Mouse (Mus musculus) left cerebral cortex, postnatal 10 days (tissue): ENCODE data around the gene Fbxo22. TPM values are rescaled to one million over a fixed set of nuclear protein-coding genes. Genes with fewer than 3 reads are reported as not detected.
"Not testable (repeated sequence)": the region's sequence is repeated elsewhere in the genome, so short reads cannot be mapped to it uniquely, and the experiment has no call there.

Experiments used
- DNase-seq, 2 experiments: peaks; one replicate each; pipeline ENCODE4 v3.0.0; 2021 to 2022; ENCODE audit warnings: low spot score in 2 of 2, mixed read lengths in 1 of 2; ENCODE audit errors: extremely low spot score in 1 of 2
- intact Hi-C: fragments of 180-260 bp; cut with DNase I; formaldehyde crosslinking; loops from one replicate; pipeline ENCODE4 v1.15.1; 2025
- total RNA-seq, 2 experiments: library from RNA; stranded (reverse); gene quantifications; 2 replicates each; pipeline ENCODE4 v1.2.3; 2021

The Fbxo22 gene
- total RNA-seq, 2 experiments from 2014 or later = 47.5 to 48.6 TPM

DNA sequence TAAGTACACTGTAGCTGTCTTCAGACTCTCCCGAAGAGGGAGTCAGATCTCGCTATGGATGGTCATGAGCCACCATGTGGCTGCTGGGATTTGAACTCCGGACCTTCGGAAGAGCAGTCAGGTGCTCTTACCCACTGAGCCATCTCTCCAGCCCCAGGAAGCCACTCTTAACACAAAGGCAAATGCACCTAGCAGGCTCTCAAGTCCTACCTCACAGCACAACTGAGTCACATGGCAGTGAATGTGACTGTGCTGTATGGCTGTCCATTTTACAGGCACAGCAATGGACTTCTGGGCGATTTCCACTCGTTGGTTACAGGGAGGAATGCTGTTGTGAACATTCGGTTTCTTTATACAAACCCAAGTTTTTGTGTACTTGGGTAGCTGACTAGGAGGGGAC is 23.9 kb downstream of the Fbxo22 start:
- no peak for DNase-seq
- intact Hi-C loops = no loop called here

DNA sequence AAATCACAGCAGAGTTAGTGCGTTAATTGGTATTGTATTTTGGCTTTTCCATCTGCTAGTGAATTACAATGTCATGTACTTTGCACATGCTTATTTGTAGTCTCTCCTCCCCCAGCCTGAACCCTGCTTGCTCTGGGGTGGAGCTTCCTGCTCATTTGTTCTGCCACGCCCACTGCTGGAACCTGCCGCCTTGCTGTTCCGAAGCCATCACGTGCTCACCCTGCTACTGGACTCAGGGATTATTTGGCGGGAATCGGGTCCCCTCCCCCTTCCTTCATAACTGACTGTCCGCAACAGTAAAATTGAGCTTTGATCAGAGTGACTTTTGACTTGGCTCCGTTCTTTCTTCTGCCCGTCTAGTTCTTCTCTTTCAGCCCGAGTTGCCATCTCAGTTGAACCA is 24.4 kb downstream of the Fbxo22 start:
- DNase-seq, intact Hi-C loops: not testable (repeated sequence)

DNA sequence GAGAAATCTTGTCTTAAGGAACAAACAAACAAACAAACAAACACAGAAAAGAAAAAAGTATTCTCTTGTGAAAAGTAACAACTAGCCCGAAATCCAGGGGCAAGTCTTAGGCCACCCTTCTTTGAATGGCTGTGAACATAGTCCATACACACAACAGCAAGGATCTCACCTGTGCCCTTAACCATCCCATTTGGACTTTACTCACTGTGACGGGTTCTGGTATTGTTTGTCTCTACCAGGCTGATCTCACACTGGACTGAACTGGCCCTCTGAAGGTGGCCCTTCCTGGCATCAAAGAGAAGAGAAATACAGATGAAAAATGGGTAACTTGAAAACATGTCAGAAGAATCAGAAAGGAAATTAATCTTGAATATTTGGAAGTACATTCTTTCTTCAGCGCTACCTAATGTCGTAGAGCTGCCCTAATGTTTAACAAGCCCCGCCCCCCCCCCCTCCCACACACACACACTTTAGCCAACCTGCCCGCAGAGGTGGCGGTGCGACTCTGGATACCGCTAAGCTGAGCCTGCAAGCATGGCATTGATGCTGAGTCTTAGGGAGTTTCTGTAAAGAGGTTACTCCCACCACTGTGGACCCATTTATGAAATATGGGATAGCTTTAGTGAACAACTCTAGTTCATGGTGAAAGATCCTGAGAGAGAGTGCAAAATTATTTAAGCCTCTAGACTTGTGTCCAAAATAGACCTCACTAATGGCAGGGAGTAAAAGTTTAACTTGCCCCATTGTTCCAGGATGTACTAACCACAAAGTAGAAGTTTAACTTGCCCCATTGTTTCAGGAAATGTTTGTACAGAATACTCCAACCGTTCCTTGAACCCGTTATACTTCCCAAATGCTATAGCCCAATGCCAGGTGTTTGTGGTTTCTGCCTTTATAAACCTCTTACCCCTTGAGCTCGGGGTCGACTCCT is 27.8 kb downstream of the Fbxo22 start:
- intact Hi-C loops = no loop called here
- no peak for DNase-seq

DNA sequence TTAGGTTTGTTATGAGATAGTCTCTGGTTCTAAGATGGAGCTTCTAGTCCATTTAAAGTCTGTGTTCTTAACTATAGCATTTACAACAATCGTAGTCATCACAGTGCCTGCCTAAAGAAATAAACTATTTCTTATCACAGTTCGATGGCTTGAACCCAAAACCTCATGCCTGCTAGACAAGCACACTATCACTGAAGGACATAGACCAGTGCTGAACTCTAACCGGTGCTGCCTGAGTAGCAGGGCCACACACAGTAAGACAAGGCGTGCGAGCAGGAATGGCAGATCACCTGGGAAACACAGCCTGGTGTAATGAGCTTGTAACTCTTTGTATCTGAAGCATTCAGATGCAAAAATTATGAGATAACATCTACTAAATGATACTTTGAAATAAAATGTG is 32.1 kb downstream of the Fbxo22 start:
- intact Hi-C loops = no loop called here
- no peak for DNase-seq

DNA sequence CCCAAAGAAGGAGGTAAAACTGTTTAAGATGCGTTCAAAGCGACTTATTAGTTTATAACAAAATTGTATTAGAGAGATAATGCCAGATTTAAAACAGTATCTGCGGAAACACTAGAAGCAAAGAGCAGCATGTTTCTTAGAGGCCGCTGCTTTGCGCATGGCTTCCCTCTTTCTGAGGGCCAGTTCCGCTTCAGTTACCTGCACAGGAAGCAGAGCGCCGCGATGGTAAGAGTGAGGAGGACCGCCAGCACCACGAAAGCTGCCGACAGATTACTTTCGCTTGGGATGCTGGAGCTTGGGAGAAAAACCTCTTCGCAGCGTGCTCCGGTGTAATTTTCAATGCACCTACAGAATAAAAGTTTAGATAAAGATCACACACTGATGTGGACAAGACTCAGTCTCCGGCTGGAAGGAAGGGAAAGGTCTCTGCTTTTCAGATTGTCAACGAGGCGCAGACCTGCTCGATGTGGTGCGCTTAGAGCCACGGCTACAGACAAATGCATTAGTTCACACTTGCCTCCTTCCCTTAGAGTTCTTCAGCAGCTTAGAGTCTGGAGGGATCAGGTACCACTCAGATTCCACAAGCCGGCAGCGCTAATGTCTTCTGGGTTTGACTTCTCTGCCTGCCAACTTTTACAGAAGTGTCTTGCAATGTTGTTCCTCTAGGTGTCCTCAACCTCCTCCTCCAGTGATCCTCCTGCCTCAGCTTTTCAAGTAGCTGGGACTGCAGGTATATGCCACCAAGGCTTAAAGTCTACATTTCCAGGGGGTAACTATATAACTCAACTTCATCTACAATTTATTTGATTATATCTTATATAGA is 33.3 kb downstream of the Fbxo22 start:
- no peak for DNase-seq
- intact Hi-C loops = no loop called here

DNA sequence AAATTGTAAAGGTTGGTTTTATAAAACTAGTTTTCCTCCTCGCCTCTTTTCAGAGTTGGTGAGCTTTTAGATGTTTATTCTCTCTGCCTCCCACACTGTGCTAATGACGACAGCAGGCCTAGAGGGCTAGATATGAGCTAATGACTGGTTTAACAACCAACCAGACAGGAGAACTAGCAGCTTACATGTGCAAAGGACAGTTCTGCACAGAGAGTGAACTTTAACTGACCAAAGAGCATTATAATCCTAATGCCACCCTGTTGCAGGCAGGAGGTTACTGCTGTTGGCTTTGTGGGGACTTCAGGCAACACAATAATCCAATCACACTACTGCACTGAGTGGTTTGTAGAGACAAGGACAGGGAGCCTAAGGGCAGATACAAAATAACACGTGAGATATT is 34.6 kb downstream of the Fbxo22 start:
- intact Hi-C loops = no loop called here
- no peak for DNase-seq

DNA sequence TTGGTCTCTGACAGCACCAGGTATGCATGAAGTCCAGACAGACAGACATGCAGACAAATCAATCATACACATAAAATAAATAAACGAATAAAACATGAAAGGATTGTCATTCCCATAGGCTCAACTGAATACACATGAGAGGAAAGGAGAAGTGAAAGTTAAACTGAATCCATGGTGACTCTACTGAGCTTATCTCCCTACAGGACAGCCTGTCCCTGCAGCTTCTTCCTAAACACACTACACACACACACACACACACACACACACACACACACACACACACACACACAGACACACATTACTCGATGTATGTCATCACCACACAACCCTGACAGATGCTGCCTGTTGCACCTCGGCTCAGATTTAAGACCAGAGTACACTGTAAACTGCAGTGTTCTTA is 35.4 kb downstream of the Fbxo22 start:
- intact Hi-C loops = no loop called here
- DNase-seq = no peak

DNA sequence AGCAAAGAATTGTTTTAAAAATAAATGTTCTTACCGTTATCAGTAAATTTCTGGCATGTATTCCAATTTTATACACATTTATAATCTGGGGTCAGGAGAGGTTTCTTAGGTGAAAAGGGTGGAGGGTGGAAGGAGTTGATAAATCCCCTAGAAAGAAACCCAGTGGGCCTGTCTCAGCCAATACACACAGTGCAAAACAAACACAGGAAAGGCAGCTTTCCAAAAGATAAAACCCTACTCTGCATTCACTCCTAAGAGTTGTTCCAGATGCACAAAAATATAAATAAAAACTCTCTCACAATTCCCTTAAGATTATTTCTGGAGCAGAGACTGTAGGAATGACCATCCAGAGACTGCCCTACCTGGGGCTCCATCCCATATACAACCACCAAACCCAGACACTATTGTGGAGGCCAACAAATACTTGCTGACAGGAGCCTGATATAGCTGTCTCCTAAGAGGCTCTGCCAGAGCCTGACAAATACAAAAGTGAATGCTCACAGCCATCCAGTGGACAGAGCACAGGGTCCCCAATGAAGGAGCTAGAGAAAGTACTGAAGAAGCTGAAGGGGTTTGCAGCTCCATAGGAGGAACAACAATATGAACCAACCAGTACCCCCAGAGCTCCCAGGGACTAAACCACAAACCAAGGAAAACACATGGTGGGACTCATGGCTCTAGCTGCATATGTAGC is 36.5 kb downstream of the Fbxo22 start:
- DNase-seq = not testable (repeated sequence)
- intact Hi-C loops = loop anchor here (1.0 kb wide), 1 partner anchor 17 kb away; no protein-coding TSS in a partner anchor

DNA sequence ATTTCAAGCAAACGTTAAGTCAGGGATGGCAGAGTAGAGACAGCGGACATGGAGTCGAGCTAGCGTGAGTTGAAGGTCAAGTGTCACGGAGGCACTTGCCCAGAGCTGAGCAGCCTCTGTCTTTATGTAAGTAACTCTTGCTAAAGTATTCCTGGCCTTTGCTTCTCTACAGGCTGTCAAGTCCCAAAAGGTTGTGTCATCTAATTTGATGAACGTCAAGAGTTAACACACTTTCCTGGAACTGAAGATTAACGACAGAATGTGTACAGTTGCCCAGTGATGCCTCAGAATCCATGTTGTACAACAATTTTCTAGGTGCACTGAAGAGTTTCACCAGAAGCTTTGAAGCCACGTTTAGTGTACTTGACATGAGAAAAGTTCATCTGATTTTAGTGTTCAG is 37.7 kb downstream of the Fbxo22 start:
- intact Hi-C loops = no loop called here
- no peak for DNase-seq

DNA sequence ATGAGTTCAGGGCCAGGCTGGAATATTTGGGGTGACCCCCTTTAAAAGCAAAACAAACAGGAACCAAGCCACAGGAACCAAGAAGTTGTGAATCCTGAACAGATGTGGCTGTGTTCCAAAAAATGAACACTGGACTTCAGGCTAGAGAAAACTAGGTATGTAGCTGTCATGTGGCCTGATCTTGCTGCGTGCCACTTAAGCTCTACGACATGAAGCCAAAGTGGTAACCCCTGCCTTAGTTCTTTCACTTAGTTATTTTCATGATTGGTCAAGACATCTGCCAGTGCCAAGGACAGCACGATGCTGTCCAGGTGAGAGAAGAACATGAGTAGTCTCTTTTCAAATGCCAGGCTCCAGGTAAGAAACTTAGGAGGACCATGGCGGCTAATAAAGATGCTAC is 38.2 kb downstream of the Fbxo22 start:
- intact Hi-C loops = no loop called here
- DNase-seq = no peak

DNA sequence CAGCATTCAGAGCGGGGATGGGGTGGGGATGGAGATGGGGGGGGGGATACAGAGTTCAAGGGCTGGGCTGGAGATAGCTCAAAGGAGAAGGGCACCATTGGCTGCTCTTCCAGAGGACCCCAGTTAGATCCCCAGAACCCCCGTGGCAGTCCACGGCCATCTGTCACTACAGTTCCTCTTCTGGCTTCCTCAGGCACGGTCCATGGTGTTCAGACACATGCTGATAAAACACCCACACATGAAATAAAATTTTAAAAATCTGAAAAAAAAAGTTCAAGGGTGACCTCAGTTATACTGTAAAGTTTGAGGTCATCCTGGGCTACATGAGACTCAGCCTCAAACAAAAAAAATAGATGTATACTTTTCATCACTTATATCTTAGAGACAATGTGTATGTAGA is 39.7 kb downstream of the Fbxo22 start:
- intact Hi-C loops = no loop called here

DNA sequence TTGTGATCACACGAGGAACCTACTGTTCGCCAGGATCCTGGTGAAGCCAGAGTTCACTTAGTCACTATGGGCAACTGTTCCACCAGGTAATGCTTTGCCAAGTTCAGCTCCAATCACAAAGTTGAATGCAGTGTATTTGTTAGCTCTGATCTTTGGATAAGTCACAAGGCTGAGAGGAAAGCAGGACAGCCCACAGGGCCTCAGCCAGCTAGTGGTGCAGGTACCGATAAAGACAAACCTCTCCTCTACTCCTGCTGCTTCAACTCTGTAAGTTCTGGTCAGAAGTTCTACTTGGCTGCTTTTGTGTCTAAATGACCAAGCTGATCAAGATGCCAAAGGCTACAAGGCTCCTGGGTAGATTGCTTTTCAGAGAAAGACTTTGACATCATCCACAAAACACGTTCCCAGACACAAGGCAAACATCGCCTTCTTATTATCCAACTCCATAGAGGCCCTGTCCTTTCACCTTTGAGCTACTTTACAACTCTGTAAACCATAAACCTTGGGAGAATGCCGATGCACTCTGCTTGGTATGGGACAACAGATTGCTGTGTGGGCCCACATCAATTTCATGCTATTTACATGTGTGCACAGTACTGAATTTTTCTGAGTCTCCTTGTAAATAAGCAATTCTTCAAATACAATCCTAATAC is 42.0 kb downstream of the Fbxo22 start:
- no peak for DNase-seq
- intact Hi-C loops = no loop called here

More for the DNA sequence above, 39.7 kb downstream of the Fbxo22 start:
- no peak for DNase-seq

DNA sequence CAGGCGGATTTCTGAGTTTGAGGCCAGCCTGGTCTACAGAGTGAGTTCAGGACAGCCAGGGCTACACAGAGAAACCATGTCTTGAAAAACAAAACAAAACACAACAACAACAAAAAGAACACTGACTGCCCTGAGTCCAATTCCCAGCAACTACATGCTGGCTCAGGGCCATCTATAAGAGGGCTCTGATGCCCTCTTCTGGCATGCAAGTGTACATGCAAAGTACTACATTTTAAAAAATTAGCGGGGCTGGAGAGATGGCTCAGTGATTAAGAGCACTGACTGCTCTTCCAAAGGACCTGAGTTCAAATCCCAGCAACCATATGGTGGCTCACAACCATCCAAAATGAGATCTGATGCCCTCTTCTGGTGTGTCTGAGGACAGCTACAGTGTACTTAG is 43.4 kb downstream of the Fbxo22 start:
- DNase-seq, intact Hi-C loops: not testable (repeated sequence)

DNA sequence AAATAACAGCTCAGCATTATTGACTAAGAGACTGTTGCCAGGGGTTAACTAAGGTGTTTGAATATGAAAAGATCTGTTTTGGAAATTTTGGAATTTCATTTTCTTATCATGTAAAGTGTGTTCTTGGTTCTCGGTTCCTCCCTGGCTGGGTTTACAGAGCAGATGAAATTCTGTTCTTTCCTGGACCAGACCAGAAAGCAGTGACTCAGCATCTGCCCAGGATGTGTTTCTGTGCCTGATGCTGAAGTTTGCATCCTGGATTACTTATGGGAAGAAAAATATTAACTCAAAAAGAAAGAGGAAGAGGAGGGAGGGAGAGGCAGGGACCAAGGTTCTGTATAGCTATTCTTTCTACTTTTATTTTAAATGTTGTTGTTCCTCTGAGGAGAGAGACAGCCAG is 45.1 kb downstream of the Fbxo22 start:
- intact Hi-C loops = no loop called here
- DNase-seq = no peak

DNA sequence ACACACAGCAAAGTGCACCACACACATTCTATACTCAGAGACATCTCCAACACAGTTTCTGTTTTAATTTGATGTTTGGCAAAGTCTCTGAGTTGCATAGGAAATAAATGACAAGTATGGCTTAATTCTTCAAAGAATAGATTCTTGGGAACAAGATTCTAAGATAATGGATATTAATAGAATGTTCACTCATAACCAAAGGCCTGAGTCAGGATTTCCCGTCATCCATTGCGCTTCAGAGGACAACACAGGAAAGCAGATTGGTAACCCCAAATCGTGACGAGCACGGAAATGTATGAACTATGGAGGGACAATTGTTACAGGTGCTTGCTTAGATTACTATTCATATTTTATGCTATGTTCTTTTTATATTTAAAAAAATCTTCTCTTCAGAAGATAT is 46.3 kb downstream of the Fbxo22 start:
- no peak for DNase-seq
- intact Hi-C loops = no loop called here

DNA sequence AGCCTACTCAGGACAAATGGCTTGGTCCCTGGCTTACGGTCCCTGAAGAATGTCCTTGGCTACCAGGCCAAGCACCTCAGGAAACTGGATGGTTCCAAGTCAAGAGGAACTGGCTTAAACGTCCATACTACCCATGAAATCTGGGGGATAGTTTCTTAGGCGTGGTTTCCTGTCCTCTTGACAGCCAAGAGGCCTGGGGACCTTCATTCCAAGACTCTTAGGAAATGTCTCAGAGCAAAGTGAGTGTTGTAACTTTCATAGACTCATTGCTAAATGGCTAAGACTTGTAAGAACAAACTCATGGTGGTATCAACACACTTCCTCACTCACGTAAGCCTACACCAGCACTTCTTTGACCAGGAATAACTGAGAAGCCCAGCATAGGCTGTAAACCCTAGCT is 46.9 kb downstream of the Fbxo22 start:
- intact Hi-C loops = no loop called here
- DNase-seq = no peak

DNA sequence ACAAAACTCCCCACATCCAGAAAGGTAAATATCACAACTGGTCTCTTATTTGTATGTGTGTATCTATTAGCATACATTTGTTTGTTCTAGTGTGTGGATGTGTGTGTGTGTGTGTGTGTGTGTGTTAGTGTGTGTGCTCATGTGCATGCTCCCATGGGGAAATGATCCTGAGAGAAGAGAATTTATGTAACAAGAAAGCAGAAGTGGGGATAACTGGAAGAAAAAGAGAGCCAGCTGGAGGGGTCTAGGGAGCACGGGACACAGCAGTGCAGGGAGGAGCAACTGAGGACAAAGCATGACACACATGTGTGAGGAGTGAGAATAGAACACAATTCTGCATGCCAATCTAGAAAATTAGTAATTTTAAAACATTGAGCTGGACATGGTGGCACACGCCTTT is 48.4 kb downstream of the Fbxo22 start:
- intact Hi-C loops = no loop called here
- DNase-seq = no peak

DNA sequence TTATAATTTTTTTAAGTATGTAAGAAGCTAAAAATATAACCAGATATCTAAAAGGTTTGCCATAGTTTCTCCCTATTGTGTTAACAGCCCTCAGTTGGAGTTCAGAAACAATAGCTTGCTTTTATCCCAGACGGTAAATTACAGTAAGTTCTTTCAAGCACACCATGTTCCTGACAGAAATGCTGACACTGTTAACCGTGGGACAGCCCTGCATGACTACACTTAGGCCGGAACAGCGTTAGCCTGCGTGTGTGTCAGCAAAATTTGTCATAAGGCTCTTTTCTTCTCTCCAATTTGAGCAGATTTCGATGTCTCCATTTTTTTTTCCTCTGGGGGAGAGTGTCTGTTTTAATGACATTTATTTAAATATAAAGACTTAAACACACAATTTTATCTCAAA is 51.0 kb downstream of the Fbxo22 start:
- intact Hi-C loops = no loop called here
- DNase-seq = no peak
